Mouse (Mus musculus) bone marrow macrophage, adult 2 months (primary cell): ENCODE results near the gene Podn.

Experiments
- CTCF ChIP-seq: IDR thresholded peaks from 2 replicates; pipeline ENCODE4 v1.5.1; 2012; ENCODE audit warnings: low read depth, mild to moderate bottlenecking, low read length, moderate library complexity
- POLR2A ChIP-seq: IDR thresholded peaks from 2 replicates; pipeline ENCODE4 v1.6.1; 2012; ENCODE audit warnings: mild to moderate bottlenecking, low read depth, low read length, borderline replicate concordance

GRCm38 (mm10) chr4:108051687-108052274, 44.5 kb downstream of the Podn start:
- no peak for TF ChIP-seq CTCF
- TF ChIP-seq POLR2A = no peak
